Mouse (Mus musculus) kidney, postnatal 0 days (tissue): ENCODE results near the gene Junb. TPM values are rescaled to one million over a fixed set of nuclear protein-coding genes. Genes with fewer than 3 reads are reported as not detected.

Source experiments
- ATAC-seq: fragments of 200-750 bp; cut with Nextera tagmentation; replicated peaks from 2 replicates; pipeline ENCODE4 v1.8.0; 2017; ENCODE audit warnings: low read depth, moderate number of reproducible peaks, moderate TSS enrichment, moderate library complexity; ENCODE audit not compliant: low FRiP score
- DNase-seq: peaks from one replicate; pipeline ENCODE4 v3.0.0-alpha.2; 2016; ENCODE audit warnings: low spot score
- H3K27ac ChIP-seq: fragments of 300-500 bp; sonication (generic); 2 replicates; pipeline ENCODE4 v1.5.1; 2014; ENCODE audit warnings: mild to moderate bottlenecking
- H3K27me3 ChIP-seq: fragments of 300-500 bp; sonication (generic); 2 replicates; pipeline ENCODE4 v1.6.1; 2014; ENCODE audit warnings: low read length, mixed read lengths; ENCODE audit not compliant: insufficient read depth
- H3K36me3 ChIP-seq: fragments of 300-500 bp; sonication (generic); 2 replicates; pipeline ENCODE4 v1.6.1; 2014; ENCODE audit warnings: low read length, mixed read lengths; ENCODE audit not compliant: insufficient read depth
- H3K4me1 ChIP-seq: fragments of 300-500 bp; sonication (generic); replicated peaks from 2 replicates; pipeline ENCODE4 v1.6.1; 2014; ENCODE audit warnings: antibody characterized with exemption, low read length, mixed read lengths; ENCODE audit not compliant: insufficient read depth
- H3K4me2 ChIP-seq: fragments of 300-500 bp; sonication (generic); 2 replicates; pipeline ENCODE4 v1.6.1; 2014; ENCODE audit warnings: mild to moderate bottlenecking, low read length, moderate library complexity, mixed read lengths
- H3K4me3 ChIP-seq: fragments of 300-500 bp; sonication (generic); replicated peaks from 2 replicates; pipeline ENCODE4 v1.5.1; 2014; ENCODE audit warnings: low read depth, low read length
- H3K9ac ChIP-seq: fragments of 300-500 bp; sonication (generic); 2 replicates; pipeline ENCODE4 v1.6.1; 2014; ENCODE audit warnings: low read depth, low read length
- H3K9me3 ChIP-seq: fragments of 300-500 bp; sonication (generic); replicated peaks from 2 replicates; pipeline ENCODE4 v1.6.1; 2016; ENCODE audit warnings: low read length, inconsistent platforms, mixed read lengths
- CTCF ChIP-seq: IDR thresholded peaks from 2 replicates; pipeline ENCODE4 v1.5.1; 2016; ENCODE audit warnings: antibody characterized with exemption, low read depth, mild to moderate bottlenecking, moderate library complexity
- WGBS: fragments of 180-500 bp; shearing (Covaris S2); extraction: QIAGEN DNeasy Blood & Tissue Kit; methylation state at CpG from one replicate; pipeline ENCODE4 v1.1.7; 2014; 5-methylcytosine and 5-hydroxymethylcytosine counted together
- polyA plus RNA-seq: library from polyadenylated mRNA; unstranded; fragments of >200 nt; fragmentation: Nextera tagmentation; extraction: Ambion mirVana; gene quantifications from 2 replicates; pipeline ENCODE4 v1.2.1, GENCODE M21; 2015

Junb gene
- polyA plus RNA-seq, 1 experiment from 2014 or later, result 27.7 TPM

DNA sequence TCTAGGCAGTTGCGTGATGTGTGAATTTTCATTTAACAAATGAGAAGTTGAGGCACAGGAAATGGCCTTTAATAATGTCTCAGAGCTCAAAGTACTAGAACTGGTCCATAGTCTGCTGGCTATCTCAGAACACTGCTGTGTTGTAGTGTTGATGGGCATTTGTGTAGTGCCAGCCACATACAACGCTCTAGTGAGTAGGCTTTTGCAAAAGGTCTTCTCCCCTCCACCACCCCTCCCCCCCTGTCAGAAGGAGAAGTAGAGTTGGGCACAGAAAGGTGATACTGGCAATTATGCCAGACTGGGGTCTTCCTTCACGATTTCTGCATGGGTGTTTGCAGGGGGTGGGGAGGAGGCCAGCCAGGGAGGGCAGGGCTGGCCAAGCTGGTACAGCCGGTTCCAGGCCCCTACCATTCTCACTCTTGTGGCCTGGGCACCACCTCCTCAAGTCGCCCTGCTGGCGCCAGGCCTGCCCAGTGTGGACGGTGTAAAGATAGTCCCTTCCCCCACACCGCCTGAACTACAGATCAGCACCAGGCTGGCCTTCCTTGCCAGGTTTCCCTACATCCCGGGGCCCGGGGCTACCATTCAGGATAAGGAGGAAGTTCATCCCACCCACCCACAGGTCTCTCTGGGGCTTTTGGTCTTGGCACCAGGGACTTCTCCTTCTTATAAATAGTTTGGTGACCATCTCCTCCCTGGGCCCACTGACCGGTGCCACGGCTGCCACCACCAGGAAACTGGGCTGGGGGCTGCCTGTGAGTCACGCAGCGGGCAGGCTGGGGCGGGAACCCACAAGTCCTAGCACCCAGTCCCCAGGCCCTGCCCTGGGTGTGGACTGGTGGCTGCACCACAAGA, 3.4 kb upstream of the Junb start:
- Histone ChIP-seq H3K27ac (peak overlapping the region; percentile 96), H3K9me3 (no peaks in the 10 kb centered on the region), H3K36me3 (no peaks in the 10 kb centered on the region), H3K9ac (no peak overlapping the region), H3K4me3 (no peak overlapping the region), H3K4me2 (peak overlapping the region; percentile 0; the same call in 1 of the 2 replicates), H3K27me3 (no peaks in the 10 kb centered on the region), H3K4me1 (peaks cover 62% of the 10 kb centered on the region)
- 73% methylated on average over 15 of the region's 15 CpGs for WGBS
- TF ChIP-seq CTCF, result no peak
- ATAC-seq (no peak), DNase-seq (no peak)

- no peaks in the 10 kb centered on the region for H3K27me3 ChIP-seq
- H3K9ac ChIP-seq, result 0 out of 2 replicates have a peak overlapping the region, but pooled peaks have one; percentile 58
- no peaks in the 10 kb centered on the region for H3K36me3 ChIP-seq
- ATAC-seq (no peak), DNase-seq (peak; percentile 81)
- H3K27ac ChIP-seq, result peak overlapping the region; percentile 96
- 37% methylated on average over 11 of the region's 11 CpGs for WGBS
- peak overlapping the region; percentile 98 for H3K4me2 ChIP-seq
- no peak overlapping the region for H3K4me3 ChIP-seq
- no peaks in the 10 kb centered on the region for H3K9me3 ChIP-seq
- peaks cover 55% of the 10 kb centered on the region for H3K4me1 ChIP-seq
- TF ChIP-seq CTCF, result no peak
Measured at GRCm38 (mm10) chr8:84980622-84981358, 2.3 kb upstream of the Junb start.

DNA sequence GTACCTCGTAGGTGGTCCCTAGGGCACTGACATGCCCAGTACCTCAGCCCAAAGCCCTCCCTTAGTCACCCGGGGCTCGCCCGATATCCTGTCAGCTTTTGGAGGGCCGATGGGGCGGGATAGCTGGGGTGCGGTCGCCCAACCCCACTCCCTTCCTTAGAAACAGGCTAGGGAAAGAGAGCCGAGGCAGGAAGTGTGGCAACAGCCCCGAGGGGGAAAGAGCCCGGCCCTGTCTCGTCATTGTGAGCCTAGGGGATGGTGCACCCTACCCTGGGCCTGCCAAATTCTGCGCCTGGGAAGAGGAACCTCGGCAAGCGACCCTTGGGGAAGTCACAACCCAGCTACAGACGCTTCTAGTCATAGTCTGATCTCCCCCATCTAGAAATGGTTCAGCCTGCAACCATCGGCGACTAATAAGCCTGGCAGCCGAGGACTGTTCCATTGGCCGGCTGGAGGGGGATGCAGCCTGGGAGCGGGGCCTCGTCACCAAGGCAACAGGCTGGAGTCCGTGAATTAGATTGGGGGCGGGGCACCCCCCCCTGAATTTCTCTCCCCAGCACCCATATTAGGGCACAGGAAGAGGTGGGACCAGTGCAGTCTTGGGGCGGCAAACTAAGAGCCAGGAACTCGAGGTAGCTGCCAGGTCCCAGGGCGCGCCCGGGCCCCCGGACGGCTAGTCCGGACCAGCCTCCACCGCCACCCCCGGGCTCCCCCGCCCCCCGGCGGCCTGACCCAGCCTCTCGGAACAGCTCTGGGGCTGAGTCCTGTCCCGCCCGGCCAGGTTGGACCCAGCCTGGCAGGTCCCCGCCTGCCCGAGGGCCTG, 1.3 kb upstream of the Junb start:
- Histone ChIP-seq H3K4me1 (peaks cover 45% of the 10 kb centered on the region), H3K9me3 (no peaks in the 10 kb centered on the region), H3K36me3 (no peaks in the 10 kb centered on the region), H3K27ac (peak overlapping the region; percentile 96), H3K4me3 (peak overlapping the region; percentile 69), H3K9ac (peak overlapping the region; percentile 58), H3K4me2 (peak overlapping the region; percentile 98), H3K27me3 (no peaks in the 10 kb centered on the region)
- peak; percentile 72 for ATAC-seq
- DNase-seq, result peak; percentile 94
- no peak for TF ChIP-seq CTCF
- 2% methylated on average over 38 of the region's 42 CpGs for WGBS

DNA sequence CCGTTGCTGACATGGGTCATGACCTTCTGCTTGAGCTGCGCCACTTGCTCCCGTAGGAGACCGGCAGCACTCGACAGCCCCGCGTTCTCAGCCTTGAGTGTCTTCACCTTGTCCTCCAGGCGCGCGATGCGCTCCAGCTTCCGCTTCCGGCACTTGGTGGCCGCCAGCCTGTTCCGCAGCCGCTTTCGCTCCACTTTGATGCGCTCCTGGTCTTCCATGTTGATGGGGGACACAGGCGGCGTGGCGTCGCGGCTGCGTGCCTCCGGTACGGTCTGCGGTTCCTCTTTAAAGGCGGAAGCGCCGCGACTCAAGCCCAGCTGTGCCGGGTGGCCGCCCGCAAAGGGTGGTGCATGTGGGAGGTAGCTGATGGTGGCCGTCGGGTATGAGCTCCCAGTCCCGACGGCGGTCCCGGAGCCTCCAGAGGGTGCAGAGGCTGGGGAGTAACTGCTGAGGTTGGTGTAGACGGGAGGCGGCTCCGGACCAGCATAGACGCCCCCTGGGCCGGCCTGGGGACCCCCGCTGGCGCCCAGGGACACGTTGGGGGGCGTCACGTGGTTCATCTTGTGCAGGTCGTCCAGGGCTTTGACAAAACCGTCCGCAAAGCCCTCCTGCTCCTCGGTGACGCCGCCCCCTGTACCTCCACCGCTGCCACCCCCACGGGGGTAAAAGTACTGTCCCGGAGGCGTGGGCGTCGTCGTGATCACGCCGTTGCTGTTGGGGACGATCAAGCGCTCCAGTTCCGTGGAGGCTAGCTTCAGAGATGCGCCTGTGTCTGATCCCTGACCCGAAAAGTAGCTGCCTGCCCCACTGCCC, 877 bp downstream of the Junb start:
- under 1% methylated on average over 68 of the region's 70 CpGs for WGBS
- peaks cover 5% of the 10 kb centered on the region; the same call in 1 of the 2 replicates for H3K36me3 ChIP-seq
- H3K4me2 ChIP-seq, result peak overlapping the region; percentile 98
- TF ChIP-seq CTCF, result no peak; the same call in 1 of the 2 replicates
- H3K9me3 ChIP-seq, result no peaks in the 10 kb centered on the region
- peak overlapping the region; percentile 96 for H3K27ac ChIP-seq
- H3K9ac ChIP-seq, result peak overlapping the region; percentile 86
- ATAC-seq (no peak), DNase-seq (peak; percentile 66)
- peak overlapping the region; percentile 69 for H3K4me3 ChIP-seq
- no peaks in the 10 kb centered on the region for H3K27me3 ChIP-seq
- peaks cover 35% of the 10 kb centered on the region for H3K4me1 ChIP-seq

DNA sequence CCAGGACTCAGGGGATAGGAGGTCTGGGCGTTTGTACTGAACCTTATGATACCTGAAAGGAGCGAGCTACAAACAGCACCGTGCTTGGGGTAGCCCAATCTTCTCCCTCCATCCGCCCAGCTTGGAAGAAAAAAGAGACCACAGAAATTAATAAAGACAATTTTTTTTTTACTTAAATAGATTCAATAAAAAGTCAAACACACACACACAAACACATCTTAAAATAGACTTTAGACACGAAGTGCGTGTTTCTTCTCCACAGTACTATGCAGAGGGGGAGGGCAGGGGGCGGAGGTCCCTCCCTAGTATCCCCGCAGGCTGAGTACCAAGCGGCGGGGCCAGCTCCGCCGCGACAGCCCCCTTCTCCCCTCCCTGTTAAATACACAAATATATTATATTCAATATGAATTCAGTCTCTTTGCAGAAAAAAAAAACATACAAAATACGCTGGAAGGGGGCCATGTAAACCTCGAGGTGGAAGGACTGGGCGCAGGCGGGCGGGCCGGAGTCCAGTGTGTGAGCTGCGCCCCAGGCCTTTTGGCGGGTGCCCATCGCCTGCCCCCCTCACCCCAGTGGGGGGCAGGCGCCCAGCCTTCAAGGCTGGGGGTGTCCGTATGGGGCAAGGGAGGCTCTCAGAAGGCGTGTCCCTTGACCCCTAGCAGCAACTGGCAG, 1.6 kb downstream of the Junb start:
- peaks cover 28% of the 10 kb centered on the region for H3K4me1 ChIP-seq
- WGBS, result 2% methylated on average over 25 of the region's 25 CpGs

More for the DNA sequence above, 1.6 kb downstream of the Junb start:
- peak overlapping the region; percentile 69 for H3K4me3 ChIP-seq
- H3K9me3 ChIP-seq, result no peaks in the 10 kb centered on the region
- H3K9ac ChIP-seq, result peak overlapping the region; percentile 86
- peaks cover 11% of the 10 kb centered on the region; the same call in 1 of the 2 replicates for H3K36me3 ChIP-seq
- TF ChIP-seq CTCF, result no peak
- peak overlapping the region; percentile 98 for H3K4me2 ChIP-seq
- no peaks in the 10 kb centered on the region for H3K27me3 ChIP-seq
- DNase-seq (no peak), ATAC-seq (no peak)
- H3K27ac ChIP-seq, result peak overlapping the region; percentile 96; the same call in 1 of the 2 replicates
